Mouse (Mus musculus): ENCODE data around the gene Cdk5rap2.

GRCm38 (mm10) chr4:70278882-70279281, 131.4 kb downstream of the Cdk5rap2 start:
- no peak for TF ChIP-seq CTCF (IDR thresholded peaks at IDR 0.05; ENCODE audit: low read depth)
- no peak for TF ChIP-seq EP300 (IDR thresholded peaks at IDR 0.05; ENCODE audit: low read depth)
